Mouse (Mus musculus): ENCODE measurements around the gene Arfgef3. TPM values are rescaled to one million over a fixed set of nuclear protein-coding genes. Genes with fewer than 3 reads are reported as not detected.
"Not testable (repeated sequence)": the region's sequence is repeated elsewhere in the genome, so short reads cannot be mapped to it uniquely, and the experiment has no call there.

The Arfgef3 gene
- polyA plus RNA-seq, 2 experiments from 2014 or later: 0.25 to 0.30 TPM

GRCm38 (mm10) chr10:18562940-18563339, 180.8 kb downstream of the Arfgef3 start:
- ATAC-seq: no peak

GRCm38 (mm10) chr10:18561445-18561844, 182.3 kb downstream of the Arfgef3 start:
- no peak for ATAC-seq

- ATAC-seq: not testable (repeated sequence)
Observed at GRCm38 (mm10) chr10:18559076-18559475, 184.7 kb downstream of the Arfgef3 start.

GRCm38 (mm10) chr10:18549321-18550216, 194.2 kb downstream of the Arfgef3 start:
- ATAC-seq: no peak

GRCm38 (mm10) chr10:18547381-18547780, 196.4 kb downstream of the Arfgef3 start:
- no peak for ATAC-seq

- no peak for ATAC-seq
Observed at GRCm38 (mm10) chr10:18545813-18546235, 197.9 kb downstream of the Arfgef3 start, which contains the start of gene Hebp2. Hebp2 (minus strand) TSS chr10:18546076.

- no peak for ATAC-seq
Observed at GRCm38 (mm10) chr10:18545309-18545708, 198.4 kb downstream of the Arfgef3 start.

GRCm38 (mm10) chr10:18536889-18537288, 206.9 kb downstream of the Arfgef3 start:
- no peak for ATAC-seq

GRCm38 (mm10) chr10:18532293-18532692, 211.5 kb downstream of the Arfgef3 start:
- no peak for ATAC-seq

Other genes with a start within 250 kb of the Arfgef3 start
- gene Hebp2, start 197.9 kb downstream of the Arfgef3 start, polyA plus RNA-seq (2017; shearing (Covaris generic)): not detected
- gene Gm4922, start 42.8 kb upstream of the Arfgef3 start, polyA plus RNA-seq (2017; shearing (Covaris generic)): not detected
- 1 to 10 TPM in 1 of 2 experiments, under 1 TPM in 1; 0.40 to 1.2 TPM for gene Perp, start 101.1 kb upstream of the Arfgef3 start, polyA plus RNA-seq (2017; shearing (Covaris generic))